Mouse (Mus musculus) liver, postnatal 0 days (tissue): ENCODE results near the gene Tmem259.

Experiments
- CTCF ChIP-seq: sonication (generic); IDR thresholded peaks from 2 replicates; pipeline ENCODE4 v1.5.1; 2016; ENCODE audit warnings: antibody characterized with exemption, low read depth
- EP300 ChIP-seq: IDR thresholded peaks from 2 replicates; pipeline ENCODE4 v1.6.1; 2016; ENCODE audit warnings: antibody characterized with exemption, low read depth, mild to moderate bottlenecking

- no peak for TF ChIP-seq CTCF
- no peak for TF ChIP-seq EP300
These were observed 46.6 kb upstream of the Tmem259 start for GRCm38 (mm10) chr10:80030736-80031135.
